Mouse (Mus musculus) adrenal gland, adult 10 weeks (tissue): ENCODE measurements around the gene Ankrd39. TPM values are rescaled to one million over a fixed set of nuclear protein-coding genes. Genes with fewer than 3 reads are reported as not detected.

Experiments
- polyA plus RNA-seq: library from polyadenylated mRNA; stranded (reverse); fragments of 350-450 nt; fragmentation: Illumina TruSeq; extraction: RNeasy Lipid Tissue Mini Kit (QIAGEN cat#74804); gene quantifications from one replicate; pipeline ENCODE4 v1.2.3, GENCODE M21; 2014; ENCODE audit warnings: low read depth, low replicate concordance

Gene Ankrd39
- polyA plus RNA-seq = 3.6 TPM

DNA sequence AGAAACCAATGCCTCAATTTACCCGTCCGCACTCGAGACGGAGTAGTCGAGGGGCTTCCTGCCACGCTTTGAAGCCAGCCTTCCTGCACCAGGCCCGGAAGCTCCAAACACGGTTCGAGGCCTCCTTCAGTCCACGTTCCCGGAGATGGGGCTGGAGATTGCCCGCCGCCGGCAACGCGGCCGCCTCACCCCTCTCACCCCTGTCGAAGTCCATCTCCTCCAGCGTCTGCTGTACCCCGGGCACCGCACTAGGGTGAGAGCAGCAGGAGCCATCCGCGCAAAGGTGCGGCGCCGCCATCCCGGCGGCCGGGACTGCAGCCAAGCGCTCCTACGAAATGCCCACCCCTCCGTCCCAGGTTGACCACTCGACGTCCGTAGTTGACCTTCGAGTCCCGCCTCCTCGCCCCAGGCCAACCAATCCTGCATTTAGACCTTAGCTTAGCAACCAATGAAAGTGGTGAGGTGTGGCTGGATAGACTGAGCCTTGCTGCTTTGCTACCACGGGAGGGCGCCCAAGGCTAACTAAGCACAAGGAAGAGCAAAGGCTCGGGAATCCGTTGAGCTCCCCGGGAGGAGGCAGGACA is at the start of gene Ankrd39:
Gene Ankrd39 (minus strand): TSS at position 558 of the 584 bp plus-strand sequence.

DNA sequence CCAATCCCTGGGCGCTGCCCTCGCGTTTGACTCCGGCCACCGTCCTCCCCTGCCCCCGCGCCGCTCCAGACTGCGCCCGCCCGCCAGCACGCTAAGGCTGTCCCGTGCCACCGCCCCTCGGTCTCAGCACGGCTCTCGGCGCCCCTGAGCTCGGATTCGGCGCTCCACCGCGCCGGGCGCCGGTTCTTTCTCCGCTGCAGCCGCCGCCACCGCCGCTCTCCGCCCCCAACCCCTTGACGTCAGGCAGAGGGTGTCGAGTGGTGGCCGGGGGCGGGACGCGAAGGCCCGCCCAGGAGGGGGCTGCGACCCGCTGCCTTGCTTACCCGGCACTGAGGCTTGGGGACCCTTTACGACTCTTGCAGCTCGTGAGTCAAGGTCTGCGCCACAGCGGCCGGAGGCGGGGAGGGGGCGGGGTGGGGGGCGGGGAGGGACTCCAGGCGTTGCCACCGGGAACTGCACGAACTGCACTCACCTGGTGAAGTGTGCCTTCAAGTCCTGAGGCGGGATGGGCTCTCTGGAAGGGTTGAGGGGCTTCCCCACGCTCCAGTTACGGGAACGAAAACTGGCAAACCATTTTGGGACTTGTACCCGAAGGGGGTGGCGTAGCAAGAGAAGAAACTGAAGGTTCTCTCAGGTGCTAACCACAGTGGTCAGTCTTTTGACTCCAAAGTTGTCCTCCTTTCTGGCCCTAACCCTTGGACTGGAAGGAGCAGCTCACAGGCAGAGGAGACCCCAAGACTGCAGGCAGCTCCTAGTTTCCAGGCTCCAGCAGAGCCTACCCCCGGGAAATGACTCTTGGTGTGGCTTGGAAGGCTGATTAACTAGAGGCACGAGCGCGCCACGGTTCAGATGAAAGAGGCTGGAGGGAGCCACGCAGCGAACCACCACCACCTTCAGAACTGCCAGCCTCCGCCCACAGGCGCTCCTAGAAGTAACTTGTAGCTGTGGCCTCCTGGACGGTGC is 11.1 kb upstream of the Ankrd39 start, which contains the start of gene Sema4c:
Gene Sema4c (minus strand): TSS at position 319 of the 963 bp plus-strand sequence.

DNA sequence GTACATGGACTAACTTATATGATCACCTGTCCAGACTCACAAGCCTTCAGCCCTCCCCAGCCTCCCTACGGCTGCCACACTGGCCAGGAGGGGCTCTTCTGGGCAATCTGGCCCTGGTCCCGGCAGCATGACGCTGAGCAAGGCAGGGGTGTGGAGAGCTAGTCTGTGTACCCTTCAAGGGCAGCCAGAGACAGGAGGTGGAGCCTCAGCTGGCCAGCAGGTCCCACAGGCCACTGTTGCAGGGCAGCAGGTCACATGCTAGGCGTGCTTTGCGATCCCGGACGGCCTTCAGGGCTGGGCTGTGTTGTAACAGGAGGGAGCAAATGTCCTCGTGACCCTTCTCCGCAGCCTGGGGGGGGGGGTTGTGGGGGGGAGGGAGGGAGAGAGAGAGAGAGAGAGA is 8.1 kb downstream of the Ankrd39 start, which contains the start of gene Gm42417:
Gene Gm42417 (minus strand): TSS at position 244 of the 400 bp plus-strand sequence.

DNA sequence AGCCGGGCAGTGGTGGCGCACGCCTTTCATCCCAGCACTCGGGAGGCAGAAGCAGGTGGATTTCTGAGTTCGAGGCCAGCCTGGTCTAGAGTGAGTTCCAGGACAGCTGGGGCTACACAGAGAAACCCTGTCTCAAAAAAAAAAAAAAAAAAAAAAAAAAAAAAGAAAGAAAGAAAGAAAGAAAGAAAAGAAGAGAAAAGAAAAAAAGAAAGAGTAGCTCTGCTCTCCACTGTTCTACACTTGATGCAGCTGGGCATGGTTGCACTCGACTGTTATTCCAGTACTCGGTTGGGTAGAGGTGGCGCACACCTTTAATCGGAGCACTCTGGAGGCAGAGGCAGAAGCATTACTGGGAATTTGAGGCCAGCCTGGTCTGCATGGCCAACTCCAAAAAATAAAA is 10.5 kb downstream of the Ankrd39 start, which contains the start of gene Ankrd23:
Gene Ankrd23 (minus strand): TSS at position 101 of the 400 bp plus-strand sequence.

DNA sequence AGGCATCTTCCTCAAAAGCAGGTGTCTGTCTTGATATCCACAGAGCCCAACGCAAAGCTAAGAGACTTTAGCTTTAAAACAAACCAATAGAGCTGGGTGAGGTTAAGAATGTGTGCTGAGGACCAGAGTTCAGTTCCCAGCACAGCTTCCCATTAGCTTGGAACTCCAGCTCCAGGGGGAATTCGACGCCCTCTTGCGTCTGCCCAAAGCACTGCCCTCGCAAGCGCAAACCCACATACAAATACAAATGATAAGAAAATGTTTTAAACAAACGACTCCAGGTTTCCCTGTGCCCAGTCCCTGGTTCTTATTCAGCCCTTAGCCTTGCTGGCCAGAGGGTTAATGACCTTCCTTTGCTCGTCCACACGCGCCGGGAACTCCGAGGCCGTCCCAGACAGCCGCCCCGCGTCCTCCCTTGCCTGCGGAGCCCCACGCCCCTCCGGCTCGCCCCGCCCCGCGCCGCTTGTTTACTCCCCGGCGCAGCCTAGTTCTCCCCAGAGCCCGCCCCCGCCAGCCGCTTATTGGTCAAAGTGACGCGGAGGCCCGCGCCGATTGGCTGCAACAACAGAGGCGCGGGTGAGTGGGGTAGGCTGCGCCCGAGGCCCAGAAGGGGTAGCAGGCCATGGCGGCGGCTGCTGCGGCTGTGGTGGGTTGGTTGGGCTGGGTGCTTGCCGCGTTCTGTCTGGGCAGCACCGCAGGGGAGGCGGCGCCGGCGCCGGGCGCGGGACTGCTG is 35.8 kb downstream of the Ankrd39 start, which contains the start of gene Cnnm3:
Gene Cnnm3 (plus strand): TSS at position 579 of the 733 bp plus-strand sequence.

Other genes starting within 250 kb of the Ankrd39 start
- 0.17 TPM for gene Arid5a, start 239.7 kb downstream of the Ankrd39 start, polyA plus RNA-seq
- gene Kansl3, start 178.3 kb downstream of the Ankrd39 start, polyA plus RNA-seq = 17.9 TPM
- not detected for gene Fer1l5, start 175.2 kb downstream of the Ankrd39 start, polyA plus RNA-seq
- 16.3 TPM for gene Lman2l, start 102.2 kb downstream of the Ankrd39 start, polyA plus RNA-seq
- 1.6 TPM for gene Cnnm4, start 75.8 kb downstream of the Ankrd39 start, polyA plus RNA-seq
- 11.4 TPM for gene Cnnm3, start 35.6 kb downstream of the Ankrd39 start, polyA plus RNA-seq
- gene Ankrd23, start 10.6 kb downstream of the Ankrd39 start, polyA plus RNA-seq = 7.8 TPM
- gene Gm42417, start 8.0 kb downstream of the Ankrd39 start, polyA plus RNA-seq = not detected
- 1.7 TPM for gene Sema4c, start 10.9 kb upstream of the Ankrd39 start, polyA plus RNA-seq
- not detected for gene Fam178b, start 135.7 kb upstream of the Ankrd39 start, polyA plus RNA-seq
- 87.3 TPM for gene Cox5b, start 144.0 kb upstream of the Ankrd39 start, polyA plus RNA-seq
- not detected for gene 4933424G06Rik, start 162.7 kb upstream of the Ankrd39 start, polyA plus RNA-seq
- gene Actr1b, start 167.0 kb upstream of the Ankrd39 start, polyA plus RNA-seq = 22.0 TPM
- not detected for gene Zap70, start 214.4 kb upstream of the Ankrd39 start, polyA plus RNA-seq